Mouse (Mus musculus): Measurements from ENCODE around the gene Klrg2.

GRCm38 (mm10) chr6:38629556-38629955 is 7.5 kb downstream of the Klrg2 start:
- TF ChIP-seq CTCF (IDR thresholded peaks at IDR 0.05; ENCODE audit: borderline replicate concordance, extremely low read depth, insufficient read depth, insufficient read length) (no peak), POLR2A (IDR thresholded peaks at IDR 0.05; ENCODE audit: borderline replicate concordance, extremely low read depth, insufficient read depth, insufficient read length, poor library complexity, severe bottlenecking) (no peak)

Measured in brain, embryonic 14.5 days (tissue).